Mouse (Mus musculus): Measurements from ENCODE around the gene Plxnb1. TPM values are rescaled to one million over a fixed set of nuclear protein-coding genes. Genes with fewer than 3 reads are reported as not detected.
A peak's percentile ranks its signal among the peaks of the same experiment; 100 is the strongest.

Plxnb1 gene
- polyA plus RNA-seq, 1 experiment from 2014 or later = 7.8 TPM

DNA sequence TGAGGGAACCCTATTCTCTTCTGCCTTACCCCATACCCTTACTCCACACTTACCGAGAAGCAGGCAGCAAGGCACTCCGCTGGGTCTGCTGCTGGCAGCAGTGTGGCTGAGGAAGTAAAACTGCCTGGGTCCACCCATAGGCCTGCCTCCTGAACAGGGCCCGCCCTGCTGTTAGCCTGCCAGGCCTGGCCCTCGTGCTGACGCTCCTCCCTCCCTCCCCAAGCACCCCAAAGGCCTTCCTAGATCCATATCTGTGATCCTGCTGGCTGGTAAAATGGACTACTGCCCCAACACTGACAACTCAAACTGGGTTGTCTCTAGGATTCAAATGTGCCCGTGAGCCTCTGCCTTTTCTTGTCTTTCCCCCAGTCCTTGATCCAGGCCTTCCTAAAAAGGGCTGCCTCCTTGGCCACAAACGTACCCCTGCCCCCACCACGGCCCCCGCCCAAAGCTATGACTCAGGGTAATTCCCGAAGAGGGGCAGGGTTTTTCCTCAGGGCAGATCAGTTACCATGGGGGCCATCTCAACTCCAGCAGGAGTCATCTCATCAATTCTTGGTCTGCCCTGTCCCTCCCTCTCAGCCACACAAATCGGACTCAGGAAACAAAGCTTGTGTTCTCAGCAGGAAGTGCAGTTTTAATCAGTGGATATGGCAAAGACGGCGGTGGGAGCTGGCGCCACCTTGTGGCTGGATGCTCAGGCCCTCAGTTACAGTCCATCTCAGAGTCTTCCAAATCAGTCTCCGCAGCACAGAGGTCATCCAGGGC is 35.9 kb upstream of the Plxnb1 start, which contains the start of gene Trex1:
TSS of gene Trex1 (minus strand) at position 599 of the 768 bp plus-strand sequence.
- Histone ChIP-seq H3K36me3 (ENCODE audit: control insufficient read depth, insufficient read depth) (peaks cover 26% of the 10 kb centered on the region), H3K9me3 (replicated peaks; ENCODE audit: control insufficient read depth, low read length) (no peaks in the 10 kb centered on the region), H3K27ac (ENCODE audit: low read length) (peak within 1 kb of the TSS; percentile 90), H3K4me3 (ENCODE audit: low read length) (peak within 1 kb of the TSS; percentile 57), H3K27me3 (ENCODE audit: control insufficient read depth, insufficient read depth, low read length) (no peaks in the 10 kb centered on the region), H3K9ac (ENCODE audit: low read length) (peak within 1 kb of the TSS; percentile 76), H3K4me1 (ENCODE audit: control insufficient read depth, insufficient read depth, low read length) (peaks cover 19% of the 10 kb centered on the region), H3K4me2 (ENCODE audit: low read depth, low read length) (peak within 1 kb of the TSS; percentile 79)
- peak; percentile 85 for ATAC-seq (replicated peaks; ENCODE audit: extremely low read depth, insufficient read depth, low FRiP score)
- 9% methylated on average over 15 of the region's 15 CpGs for WGBS

DNA sequence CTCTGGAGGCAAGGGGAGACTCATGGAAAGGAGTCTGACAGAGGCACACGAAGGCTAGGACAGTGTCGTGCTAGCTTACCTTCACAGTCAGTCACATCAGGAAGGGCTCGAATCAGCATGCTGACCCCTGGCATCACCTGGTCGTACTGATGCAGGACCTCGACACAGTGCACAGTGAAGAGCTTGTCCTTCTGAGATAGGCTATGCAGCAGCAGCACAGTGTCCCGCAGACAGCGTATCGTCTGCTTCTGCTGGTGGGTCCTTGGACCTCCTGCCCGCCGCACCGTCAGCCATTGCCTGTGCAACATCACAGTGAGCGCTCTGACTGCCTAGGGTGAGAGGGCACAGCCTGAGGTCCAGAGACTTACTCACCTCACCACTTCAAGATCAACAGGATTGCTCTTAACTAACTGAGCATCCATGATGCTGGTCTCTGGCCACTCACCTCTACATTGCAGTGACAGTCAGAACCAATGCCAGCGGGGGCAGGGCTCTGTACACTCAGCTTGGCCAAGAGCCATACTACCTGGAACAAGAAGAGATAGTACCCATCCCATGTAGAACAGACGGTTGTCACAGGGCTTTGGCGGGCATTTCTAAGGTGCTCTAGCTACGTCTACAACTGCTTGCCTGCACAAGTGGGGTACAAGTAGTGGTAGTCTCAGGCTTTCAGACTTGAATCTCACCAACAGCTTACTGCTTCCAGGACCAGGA is 34.8 kb upstream of the Plxnb1 start:
- peak overlapping the region; percentile 61; the same call in 1 of the 2 replicates for H3K9ac ChIP-seq (ENCODE audit: low read length)
- H3K4me1 ChIP-seq (ENCODE audit: control insufficient read depth, insufficient read depth, low read length) = peaks cover 13% of the 10 kb centered on the region
- H3K4me2 ChIP-seq (ENCODE audit: low read depth, low read length) = no peak overlapping the region
- WGBS = 87% methylated on average over 16 of the region's 16 CpGs
- no peaks in the 10 kb centered on the region for H3K27me3 ChIP-seq (ENCODE audit: control insufficient read depth, insufficient read depth, low read length)
- no peaks in the 10 kb centered on the region for H3K9me3 ChIP-seq (replicated peaks; ENCODE audit: control insufficient read depth, low read length)
- no peak overlapping the region; the same call in 1 of the 2 replicates for H3K27ac ChIP-seq (ENCODE audit: low read length)
- no peak for ATAC-seq (replicated peaks; ENCODE audit: extremely low read depth, insufficient read depth, low FRiP score)
- H3K4me3 ChIP-seq (ENCODE audit: low read length) = no peak overlapping the region
- H3K36me3 ChIP-seq (ENCODE audit: control insufficient read depth, insufficient read depth) = peaks cover 36% of the 10 kb centered on the region

DNA sequence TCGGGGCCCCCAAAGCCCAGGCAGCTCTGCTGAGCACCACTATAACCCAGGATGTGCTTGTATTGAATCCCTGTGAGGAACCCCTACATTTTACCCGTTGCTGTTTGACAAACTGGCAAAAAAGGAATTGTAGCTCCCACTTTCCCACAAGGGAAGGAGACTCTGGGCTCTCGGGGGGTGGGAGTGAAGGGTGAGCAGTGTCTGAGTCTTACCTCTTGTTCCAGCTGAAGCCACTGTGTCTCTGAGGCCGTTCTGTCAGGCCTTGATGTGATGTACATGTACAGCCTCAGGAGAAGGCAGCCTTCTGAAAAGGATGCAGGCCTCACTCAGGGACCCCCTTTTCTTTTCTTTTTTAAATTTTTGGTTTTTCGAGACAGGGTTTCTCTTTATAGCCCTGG is 34.3 kb upstream of the Plxnb1 start:
- peaks cover 12% of the 10 kb centered on the region for H3K4me1 ChIP-seq (ENCODE audit: control insufficient read depth, insufficient read depth, low read length)
- WGBS = 82% methylated on average over 5 of the region's 5 CpGs
- H3K27me3 ChIP-seq (ENCODE audit: control insufficient read depth, insufficient read depth, low read length) = no peaks in the 10 kb centered on the region
- no peak overlapping the region for H3K27ac ChIP-seq (ENCODE audit: low read length)
- H3K9me3 ChIP-seq (replicated peaks; ENCODE audit: control insufficient read depth, low read length) = no peaks in the 10 kb centered on the region
- H3K9ac ChIP-seq (ENCODE audit: low read length) = no peak overlapping the region
- no peak overlapping the region for H3K4me2 ChIP-seq (ENCODE audit: low read depth, low read length)
- no peak overlapping the region for H3K4me3 ChIP-seq (ENCODE audit: low read length)
- peaks cover 40% of the 10 kb centered on the region for H3K36me3 ChIP-seq (ENCODE audit: control insufficient read depth, insufficient read depth)
- no peak for ATAC-seq (replicated peaks; ENCODE audit: extremely low read depth, insufficient read depth, low FRiP score)

GRCm38 (mm10) chr9:109068095-109068735 is 27.0 kb upstream of the Plxnb1 start:
- H3K9ac ChIP-seq (ENCODE audit: low read length) = no peak overlapping the region
- ATAC-seq (replicated peaks; ENCODE audit: extremely low read depth, insufficient read depth, low FRiP score) = no peak
- H3K9me3 ChIP-seq (replicated peaks; ENCODE audit: control insufficient read depth, low read length) = no peaks in the 10 kb centered on the region
- 95% methylated on average over 3 of the region's 3 CpGs for WGBS
- peaks cover 7% of the 10 kb centered on the region for H3K4me1 ChIP-seq (ENCODE audit: control insufficient read depth, insufficient read depth, low read length)
- H3K4me3 ChIP-seq (ENCODE audit: low read length) = no peak overlapping the region
- H3K36me3 ChIP-seq (ENCODE audit: control insufficient read depth, insufficient read depth) = peaks cover 62% of the 10 kb centered on the region
- no peak overlapping the region for H3K4me2 ChIP-seq (ENCODE audit: low read depth, low read length)
- no peak overlapping the region for H3K27ac ChIP-seq (ENCODE audit: low read length)
- H3K27me3 ChIP-seq (ENCODE audit: control insufficient read depth, insufficient read depth, low read length) = no peaks in the 10 kb centered on the region

DNA sequence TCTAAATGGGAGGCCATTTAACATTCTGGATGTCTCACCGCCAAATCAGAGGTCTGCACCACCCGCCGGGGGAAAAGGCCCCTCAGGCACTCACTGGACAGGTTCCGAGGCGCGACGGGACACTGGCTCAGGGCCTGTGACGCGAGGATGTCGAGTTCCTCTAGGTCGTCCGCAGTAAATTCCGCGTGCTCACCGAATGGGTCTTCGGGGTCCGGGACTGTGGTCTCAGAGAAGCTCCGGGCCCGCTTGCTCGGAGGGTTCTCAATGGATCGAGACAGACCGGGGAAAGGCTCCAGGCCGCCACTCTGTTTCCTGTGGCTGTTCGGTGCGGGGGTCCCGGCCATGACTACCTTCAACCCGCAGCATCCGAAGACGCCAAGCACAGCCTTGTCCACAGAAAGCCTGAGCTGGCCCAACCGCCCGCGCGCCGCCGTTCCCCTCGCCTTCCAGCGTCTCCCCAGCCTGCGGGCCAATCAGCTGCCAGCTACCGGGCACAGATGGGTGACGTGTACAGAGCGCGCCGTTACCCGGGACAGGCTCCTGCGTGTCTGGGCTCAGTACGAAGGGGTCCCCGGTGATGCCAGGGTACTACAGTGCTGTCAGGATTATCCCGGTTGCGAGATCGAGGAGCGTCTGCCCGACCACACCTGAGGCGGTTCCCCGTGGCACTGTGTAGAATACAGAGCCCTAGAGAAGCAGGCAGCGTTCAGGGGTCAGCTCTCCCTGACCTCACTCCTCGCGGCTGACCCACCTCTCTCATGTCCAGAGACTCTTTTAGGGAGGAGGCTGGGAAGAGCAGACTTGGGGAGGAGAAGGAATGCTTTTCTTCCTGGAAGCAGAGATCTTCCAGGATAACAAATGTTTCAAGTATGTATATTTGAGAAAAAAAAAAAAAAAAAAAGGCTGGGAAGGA is 21.3 kb upstream of the Plxnb1 start, which contains the start of gene Atrip:
TSS of gene Atrip (minus strand) at position 464 of the 913 bp plus-strand sequence.
- Histone ChIP-seq H3K4me3 (ENCODE audit: low read length) (peak within 1 kb of the TSS; percentile 93), H3K36me3 (ENCODE audit: control insufficient read depth, insufficient read depth) (peaks cover 33% of the 10 kb centered on the region), H3K4me2 (ENCODE audit: low read depth, low read length) (peak within 1 kb of the TSS; percentile 99), H3K9ac (ENCODE audit: low read length) (peak within 1 kb of the TSS; percentile 96), H3K27me3 (ENCODE audit: control insufficient read depth, insufficient read depth, low read length) (no peaks in the 10 kb centered on the region), H3K4me1 (ENCODE audit: control insufficient read depth, insufficient read depth, low read length) (peaks cover 14% of the 10 kb centered on the region), H3K27ac (ENCODE audit: low read length) (peak within 1 kb of the TSS; percentile 72), H3K9me3 (replicated peaks; ENCODE audit: control insufficient read depth, low read length) (no peaks in the 10 kb centered on the region)
- under 1% methylated on average over 57 of the region's 57 CpGs for WGBS
- ATAC-seq (replicated peaks; ENCODE audit: extremely low read depth, insufficient read depth, low FRiP score) = peak; percentile 97

- Histone ChIP-seq H3K36me3 (ENCODE audit: control insufficient read depth, insufficient read depth) (peaks cover 15% of the 10 kb centered on the region; the same call in 1 of the 2 replicates), H3K9ac (ENCODE audit: low read length) (no peak overlapping the region), H3K4me1 (ENCODE audit: control insufficient read depth, insufficient read depth, low read length) (peaks cover 20% of the 10 kb centered on the region), H3K4me2 (ENCODE audit: low read depth, low read length) (no peak overlapping the region), H3K9me3 (replicated peaks; ENCODE audit: control insufficient read depth, low read length) (no peaks in the 10 kb centered on the region), H3K4me3 (ENCODE audit: low read length) (no peak overlapping the region), H3K27ac (ENCODE audit: low read length) (no peak overlapping the region), H3K27me3 (ENCODE audit: control insufficient read depth, insufficient read depth, low read length) (no peaks in the 10 kb centered on the region)
- 80% methylated on average over 3 of the region's 3 CpGs for WGBS
- ATAC-seq (replicated peaks; ENCODE audit: extremely low read depth, insufficient read depth, low FRiP score) = no peak
Measured at GRCm38 (mm10) chr9:109080516-109080915, 14.7 kb upstream of the Plxnb1 start.

- H3K4me2 ChIP-seq (ENCODE audit: low read depth, low read length) = peak overlapping the region; percentile 83
- peak overlapping the region; percentile 87 for H3K9ac ChIP-seq (ENCODE audit: low read length)
- WGBS = 3% methylated on average over 11 of the region's 11 CpGs
- peaks cover 20% of the 10 kb centered on the region for H3K4me1 ChIP-seq (ENCODE audit: control insufficient read depth, insufficient read depth, low read length)
- peaks cover 15% of the 10 kb centered on the region; the same call in 1 of the 2 replicates for H3K36me3 ChIP-seq (ENCODE audit: control insufficient read depth, insufficient read depth)
- no peaks in the 10 kb centered on the region for H3K9me3 ChIP-seq (replicated peaks; ENCODE audit: control insufficient read depth, low read length)
- no peaks in the 10 kb centered on the region for H3K27me3 ChIP-seq (ENCODE audit: control insufficient read depth, insufficient read depth, low read length)
- H3K4me3 ChIP-seq (ENCODE audit: low read length) = peak overlapping the region; percentile 93
- peak; percentile 28; the same call in 1 of the 2 replicates for ATAC-seq (replicated peaks; ENCODE audit: extremely low read depth, insufficient read depth, low FRiP score)
- peak overlapping the region; percentile 73 for H3K27ac ChIP-seq (ENCODE audit: low read length)
Measured at GRCm38 (mm10) chr9:109081749-109082123, 13.5 kb upstream of the Plxnb1 start.

GRCm38 (mm10) chr9:109082124-109082800 is 12.9 kb upstream of the Plxnb1 start, which contains the start of the genes Ccdc51 and Tma7:
Ccdc51 (plus strand) TSS chr9:109082493.
Tma7 (minus strand) TSS chr9:109082587.
- WGBS = under 1% methylated on average over 37 of the region's 37 CpGs
- Histone ChIP-seq H3K4me3 (ENCODE audit: low read length) (peak within 1 kb of the TSS; percentile 93), H3K4me2 (ENCODE audit: low read depth, low read length) (peak within 1 kb of the TSS; percentile 83), H3K9ac (ENCODE audit: low read length) (peak within 1 kb of the TSS; percentile 87), H3K9me3 (replicated peaks; ENCODE audit: control insufficient read depth, low read length) (no peaks in the 10 kb centered on the region), H3K27ac (ENCODE audit: low read length) (peak within 1 kb of the TSS; percentile 73), H3K36me3 (ENCODE audit: control insufficient read depth, insufficient read depth) (peaks cover 15% of the 10 kb centered on the region; the same call in 1 of the 2 replicates), H3K27me3 (ENCODE audit: control insufficient read depth, insufficient read depth, low read length) (no peaks in the 10 kb centered on the region), H3K4me1 (ENCODE audit: control insufficient read depth, insufficient read depth, low read length) (peaks cover 20% of the 10 kb centered on the region)
- peak; percentile 97 for ATAC-seq (replicated peaks; ENCODE audit: extremely low read depth, insufficient read depth, low FRiP score)

Measured in heart, embryonic 16.5 days (tissue).